Mouse (Mus musculus) limb, embryonic 12.5 days (tissue): ENCODE results near the gene Poldip2. TPM values are rescaled to one million over a fixed set of nuclear protein-coding genes. Genes with fewer than 3 reads are reported as not detected.

Source experiments
- ATAC-seq: fragments of 200-750 bp; cut with Nextera tagmentation; 2 replicates; pipeline ENCODE4 v1.8.0; 2017; ENCODE audit warnings: low read depth, moderate TSS enrichment; ENCODE audit not compliant: insufficient number of reproducible peaks, insufficient read depth, low FRiP score, low TSS enrichment
- H3K27ac ChIP-seq: fragments of 300-500 bp; sonication (generic); 2 replicates; pipeline ENCODE4 v1.5.1; 2016; ENCODE audit warnings: mild to moderate bottlenecking, moderate library complexity
- H3K27me3 ChIP-seq: fragments of 300-500 bp; sonication (generic); 2 replicates; pipeline ENCODE4 v1.6.1; 2016; ENCODE audit warnings: mild to moderate bottlenecking, moderate library complexity
- H3K36me3 ChIP-seq: fragments of 300-500 bp; sonication (generic); 2 replicates; pipeline ENCODE4 v1.6.1; 2016; ENCODE audit warnings: mild to moderate bottlenecking, moderate library complexity
- H3K4me1 ChIP-seq: fragments of 300-500 bp; sonication (generic); replicated peaks from 2 replicates; pipeline ENCODE4 v1.6.1; 2016
- H3K4me2 ChIP-seq: fragments of 300-500 bp; sonication (generic); 2 replicates; pipeline ENCODE4 v1.6.1; 2016; ENCODE audit warnings: mild to moderate bottlenecking, moderate library complexity
- H3K4me3 ChIP-seq: fragments of 300-500 bp; sonication (generic); replicated peaks from 2 replicates; pipeline ENCODE4 v1.5.1; 2016; ENCODE audit warnings: mild to moderate bottlenecking
- H3K9ac ChIP-seq: fragments of 300-500 bp; sonication (generic); replicated peaks from 2 replicates; pipeline ENCODE4 v1.6.1; 2016; ENCODE audit warnings: mild to moderate bottlenecking, moderate library complexity
- H3K9me3 ChIP-seq: fragments of 300-500 bp; sonication (generic); 2 replicates; pipeline ENCODE4 v1.6.1; 2016; ENCODE audit warnings: mild to moderate bottlenecking, moderate library complexity
- WGBS: fragments of 180-500 bp; shearing (Covaris S2); methylation state at CpG from one replicate; pipeline ENCODE4 v1.1.7; 2016; 5-methylcytosine and 5-hydroxymethylcytosine counted together
- polyA plus RNA-seq: library from polyadenylated mRNA; unstranded; fragments of >200 nt; fragmentation: Nextera tagmentation; extraction: Ambion mirVana; gene quantifications from 2 replicates; pipeline ENCODE4 v1.2.1, GENCODE M21; 2016

Poldip2 gene
- polyA plus RNA-seq, 1 experiment from 2014 or later = 180 TPM

DNA sequence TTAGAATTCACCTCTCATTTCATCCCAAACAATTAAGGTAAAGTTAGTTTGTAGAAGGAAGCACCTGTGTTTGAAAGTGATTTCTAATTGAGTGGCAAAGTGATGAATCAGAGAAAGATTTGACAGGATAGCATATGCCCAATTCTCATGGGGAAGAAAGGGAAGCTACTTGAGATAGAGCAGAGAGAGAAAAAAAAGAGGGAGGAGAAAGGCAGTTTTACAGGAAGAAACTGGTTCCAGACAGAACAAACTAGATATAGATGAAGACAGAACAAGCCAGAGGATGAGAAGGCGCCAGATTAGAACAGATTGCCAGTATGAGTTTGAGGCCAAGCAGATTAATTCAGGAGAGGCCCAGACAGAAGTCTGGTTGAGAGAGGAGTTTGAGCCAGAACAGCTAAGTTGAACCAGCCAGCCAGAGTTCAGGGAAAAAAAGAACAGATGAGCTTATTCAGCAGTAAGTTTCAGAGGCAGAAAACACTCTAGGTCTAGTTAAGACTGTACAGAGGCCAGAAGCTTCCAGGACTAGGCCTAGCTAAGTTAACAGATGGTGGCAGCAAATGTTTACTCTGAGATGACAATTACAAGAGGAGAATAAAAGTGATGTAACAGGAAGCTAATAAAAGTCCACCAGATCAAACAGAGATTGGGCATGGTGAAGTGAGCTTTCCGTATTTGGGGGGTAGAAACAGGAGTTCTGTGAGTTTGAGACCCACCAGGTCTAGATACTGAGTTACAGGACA lies 35.9 kb downstream of the Poldip2 start:
- Histone ChIP-seq H3K9me3 (no peaks in the 10 kb centered on the region), H3K4me3 (no peak overlapping the region), H3K4me1 (peaks cover 19% of the 10 kb centered on the region), H3K27ac (no peak overlapping the region), H3K27me3 (no peaks in the 10 kb centered on the region), H3K9ac (no peak overlapping the region), H3K36me3 (peaks cover 26% of the 10 kb centered on the region), H3K4me2 (no peak overlapping the region)
- 75% methylated on average over 2 of the region's 2 CpGs for WGBS
- no peak for ATAC-seq

DNA sequence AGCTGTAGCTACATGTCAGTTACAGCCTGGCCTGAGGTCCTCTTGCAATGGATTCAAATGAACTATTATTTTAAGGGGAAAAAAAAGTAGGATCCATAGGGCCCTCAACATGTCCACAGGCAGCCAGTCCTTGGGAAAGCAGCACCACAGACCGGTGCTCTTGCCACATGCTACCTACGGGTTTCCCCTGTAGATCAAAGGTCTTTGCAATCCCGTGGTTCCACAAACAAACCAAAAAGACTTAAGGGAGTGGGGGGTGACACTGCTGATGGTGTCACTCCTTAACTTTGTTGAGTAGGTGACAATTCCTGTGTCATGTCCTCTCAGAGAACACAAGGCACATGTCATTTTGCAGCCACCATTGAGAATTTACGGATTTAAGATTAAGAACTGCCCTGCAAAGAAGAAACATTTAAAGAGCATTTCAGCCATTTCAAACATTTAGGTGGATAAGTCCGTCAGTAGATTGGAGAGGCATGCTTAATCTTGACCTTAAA lies 37.5 kb downstream of the Poldip2 start:
- H3K4me3 ChIP-seq = peak overlapping the region; percentile 57
- no peak for ATAC-seq
- WGBS = 5% methylated on average over 5 of the region's 5 CpGs
- H3K36me3 ChIP-seq = peaks cover 12% of the 10 kb centered on the region
- H3K4me1 ChIP-seq = peaks cover 19% of the 10 kb centered on the region
- H3K9me3 ChIP-seq = peaks cover 7% of the 10 kb centered on the region
- H3K4me2 ChIP-seq = peak overlapping the region; percentile 61
- H3K27me3 ChIP-seq = no peaks in the 10 kb centered on the region
- H3K9ac ChIP-seq = peak overlapping the region; percentile 65
- H3K27ac ChIP-seq = peak overlapping the region; percentile 89

DNA sequence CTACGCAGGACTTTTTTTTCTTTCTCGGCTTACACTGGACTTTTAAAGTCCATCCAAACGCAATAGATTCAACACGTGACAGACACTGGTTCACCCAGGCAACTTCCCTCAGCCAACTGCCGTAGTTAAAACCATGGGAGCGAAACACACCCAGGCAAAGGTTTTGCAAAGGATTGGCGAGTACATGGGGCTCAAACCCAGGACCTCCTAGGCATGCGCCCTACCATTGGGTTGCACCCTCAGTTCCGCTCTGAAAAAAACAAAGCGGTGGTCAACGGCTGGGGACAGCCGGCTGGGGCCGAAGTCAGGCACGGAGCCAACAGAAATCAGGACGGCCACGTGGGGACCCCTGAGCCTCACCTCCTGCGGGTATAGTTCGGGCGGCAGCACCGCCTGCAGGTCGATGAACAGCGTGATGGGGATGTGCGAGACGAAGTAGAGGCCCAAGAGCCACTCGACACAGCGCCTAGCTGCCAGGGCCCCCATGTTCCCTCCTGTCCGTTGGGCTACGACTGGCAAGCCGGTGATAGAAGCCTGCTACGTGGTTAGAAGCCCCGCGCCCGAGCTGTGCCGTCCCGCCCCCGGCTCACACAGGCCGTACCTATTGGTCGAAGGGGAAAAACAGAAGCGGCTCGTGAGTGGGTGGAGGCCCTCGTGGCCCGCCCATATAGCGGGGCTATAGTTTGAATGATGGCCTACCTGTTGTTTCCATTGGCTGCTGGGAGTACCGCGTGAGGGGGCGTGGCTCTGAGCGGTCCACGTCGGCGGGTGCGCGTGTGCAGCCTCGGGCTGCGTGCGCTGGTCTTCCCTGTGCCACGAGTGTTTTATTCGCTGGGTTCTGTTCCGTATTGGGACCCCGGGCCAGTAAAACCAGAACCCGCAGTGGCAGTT lies 38.4 kb downstream of the Poldip2 start, which contains the start of gene Tmem97:
TSS of gene Tmem97 (minus strand) at position 610 of the 891 bp plus-strand sequence.
- Histone ChIP-seq H3K4me3 (peak within 1 kb of the TSS; percentile 57), H3K27me3 (no peaks in the 10 kb centered on the region), H3K4me1 (peaks cover 19% of the 10 kb centered on the region), H3K27ac (peak within 1 kb of the TSS; percentile 89), H3K4me2 (peak within 1 kb of the TSS; percentile 61), H3K9ac (peak within 1 kb of the TSS; percentile 65), H3K36me3 (peaks cover 4% of the 10 kb centered on the region), H3K9me3 (peaks cover 7% of the 10 kb centered on the region)
- ATAC-seq = peak; percentile 99
- under 1% methylated on average over 60 of the region's 60 CpGs for WGBS

DNA sequence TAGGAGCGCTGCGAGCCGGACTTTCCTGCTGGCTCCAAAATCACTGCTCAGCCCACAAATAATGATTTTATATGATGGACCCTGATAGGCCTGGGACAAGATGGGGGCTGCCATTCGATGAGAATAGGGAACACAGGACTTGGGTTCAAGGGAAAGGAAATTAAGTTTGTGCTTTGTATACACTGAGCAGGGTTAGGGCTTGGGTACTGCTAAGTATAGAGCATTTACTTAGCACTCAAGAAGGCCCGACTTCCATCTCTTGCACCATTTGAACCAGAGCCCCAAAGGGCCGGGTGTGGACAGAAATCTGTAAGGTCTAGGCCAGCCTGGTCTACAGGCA lies 39.0 kb downstream of the Poldip2 start:
- peaks cover 7% of the 10 kb centered on the region for H3K9me3 ChIP-seq
- peak overlapping the region; percentile 57 for H3K4me3 ChIP-seq
- H3K4me2 ChIP-seq = peak overlapping the region; percentile 61
- WGBS = 30% methylated on average over 6 of the region's 6 CpGs
- H3K4me1 ChIP-seq = peaks cover 19% of the 10 kb centered on the region
- peak overlapping the region; percentile 86 for H3K27ac ChIP-seq
- H3K9ac ChIP-seq = peak overlapping the region; percentile 63
- H3K36me3 ChIP-seq = no peaks in the 10 kb centered on the region
- no peaks in the 10 kb centered on the region for H3K27me3 ChIP-seq
- peak; percentile 16; the same call in 1 of the 2 replicates for ATAC-seq

DNA sequence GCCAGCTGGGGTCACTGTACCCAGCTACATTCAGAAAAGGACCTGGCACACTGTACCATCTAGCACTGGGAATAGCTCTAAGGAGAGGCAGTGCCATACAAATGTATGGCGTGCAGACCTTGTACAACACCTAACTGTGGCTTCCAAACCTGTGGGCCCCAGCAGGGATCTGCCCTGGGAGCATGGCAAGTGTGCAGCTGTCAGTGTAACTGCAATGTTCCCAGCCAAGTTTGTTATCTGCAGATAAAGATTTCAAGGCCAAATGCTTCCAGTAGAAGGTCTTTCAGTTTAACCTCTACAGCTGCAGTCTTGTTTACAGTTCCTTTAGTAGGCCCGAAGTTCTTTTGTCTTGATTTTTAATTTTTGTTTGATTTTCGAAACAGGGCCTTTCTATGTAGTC lies 43.6 kb downstream of the Poldip2 start:
- H3K4me1 ChIP-seq = peaks cover 12% of the 10 kb centered on the region; the same call in 1 of the 2 replicates
- no peak overlapping the region for H3K4me3 ChIP-seq
- 86% methylated on average over 3 of the region's 3 CpGs for WGBS
- H3K36me3 ChIP-seq = no peaks in the 10 kb centered on the region
- ATAC-seq = no peak
- peaks cover 7% of the 10 kb centered on the region for H3K9me3 ChIP-seq
- no peaks in the 10 kb centered on the region for H3K27me3 ChIP-seq
- no peak overlapping the region for H3K27ac ChIP-seq
- H3K9ac ChIP-seq = no peak overlapping the region
- no peak overlapping the region for H3K4me2 ChIP-seq

DNA sequence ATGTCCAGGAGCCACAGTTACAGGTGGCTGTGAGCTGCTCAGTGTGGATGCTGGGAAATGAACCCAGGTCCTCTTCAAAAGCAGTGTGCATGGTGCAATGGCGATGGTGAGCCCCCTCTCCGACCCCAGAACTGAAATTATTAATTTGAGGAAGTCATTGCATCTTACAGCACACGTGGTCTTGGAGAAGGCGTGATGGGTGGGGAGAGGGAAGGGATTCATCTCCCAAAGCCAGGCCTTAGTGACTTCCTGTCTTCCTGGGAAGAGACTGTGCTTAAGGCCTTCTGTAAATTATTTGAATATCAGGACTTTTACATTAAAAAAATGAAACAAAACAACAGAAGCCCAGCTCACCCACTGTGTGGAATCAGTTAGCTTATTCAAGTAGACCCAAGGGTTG lies 44.1 kb downstream of the Poldip2 start:
- ATAC-seq = no peak
- H3K4me1 ChIP-seq = peaks cover 10% of the 10 kb centered on the region; the same call in 1 of the 2 replicates
- no peak overlapping the region for H3K4me3 ChIP-seq
- H3K9me3 ChIP-seq = peaks cover 7% of the 10 kb centered on the region
- no peak overlapping the region for H3K9ac ChIP-seq
- WGBS = 82% methylated on average over 4 of the region's 4 CpGs
- no peaks in the 10 kb centered on the region for H3K36me3 ChIP-seq
- H3K27me3 ChIP-seq = no peaks in the 10 kb centered on the region
- no peak overlapping the region for H3K27ac ChIP-seq
- H3K4me2 ChIP-seq = no peak overlapping the region

DNA sequence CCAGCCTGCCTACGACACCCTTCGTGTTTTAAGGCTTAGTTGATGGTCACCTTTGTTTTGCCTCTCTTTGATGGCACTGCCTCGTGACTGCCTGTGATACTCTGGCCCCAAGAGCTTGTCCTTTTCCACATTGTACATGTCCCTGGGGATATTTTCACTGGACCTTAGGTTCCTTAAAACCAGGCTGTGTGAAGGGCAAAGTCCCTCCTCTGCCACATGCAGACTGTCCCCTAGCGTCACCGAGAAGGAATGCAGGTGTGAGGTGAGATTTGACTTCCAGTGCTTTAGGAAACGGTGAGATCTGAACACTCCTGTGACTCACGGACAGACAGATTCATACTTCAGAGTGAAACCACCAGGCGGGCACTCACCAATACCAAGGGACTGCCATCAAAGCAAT lies 45.2 kb downstream of the Poldip2 start:
- no peak for ATAC-seq
- peaks cover 9% of the 10 kb centered on the region; the same call in 1 of the 2 replicates for H3K4me1 ChIP-seq
- no peak overlapping the region for H3K9ac ChIP-seq
- H3K27ac ChIP-seq = no peak overlapping the region
- no peaks in the 10 kb centered on the region for H3K27me3 ChIP-seq
- H3K4me3 ChIP-seq = no peak overlapping the region
- WGBS = 64% methylated on average over 8 of the region's 8 CpGs
- H3K36me3 ChIP-seq = no peaks in the 10 kb centered on the region
- no peak overlapping the region for H3K4me2 ChIP-seq
- peaks cover 7% of the 10 kb centered on the region for H3K9me3 ChIP-seq

DNA sequence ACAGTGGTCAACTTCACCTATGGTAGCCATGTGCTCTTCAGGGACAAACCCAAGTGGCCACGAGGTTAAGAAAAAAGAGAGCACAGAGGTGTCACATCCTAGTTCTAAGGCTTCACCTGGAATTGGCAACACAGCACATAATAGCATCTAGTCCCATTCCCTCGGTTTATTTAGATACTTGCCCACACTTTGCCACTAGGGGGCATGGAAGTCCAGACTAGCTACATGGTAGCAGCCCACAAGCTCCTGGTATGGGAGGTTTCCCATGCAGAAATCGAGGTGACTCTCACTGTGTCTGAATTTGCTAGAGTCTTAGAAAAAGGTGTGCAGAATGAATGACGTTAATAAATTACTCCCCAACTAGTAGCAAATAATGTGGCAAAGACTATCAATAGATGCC lies 48.5 kb downstream of the Poldip2 start:
- H3K27me3 ChIP-seq = no peaks in the 10 kb centered on the region
- H3K4me2 ChIP-seq = no peak overlapping the region
- H3K9me3 ChIP-seq = no peaks in the 10 kb centered on the region
- no peak overlapping the region for H3K27ac ChIP-seq
- peaks cover 9% of the 10 kb centered on the region; the same call in 1 of the 2 replicates for H3K4me1 ChIP-seq
- ATAC-seq = peak; percentile 56; the same call in 1 of the 2 replicates
- H3K9ac ChIP-seq = no peak overlapping the region
- H3K36me3 ChIP-seq = peaks cover 2% of the 10 kb centered on the region; the same call in 1 of the 2 replicates
- no peak overlapping the region for H3K4me3 ChIP-seq
- 23% methylated on average over 4 of the region's 4 CpGs for WGBS

DNA sequence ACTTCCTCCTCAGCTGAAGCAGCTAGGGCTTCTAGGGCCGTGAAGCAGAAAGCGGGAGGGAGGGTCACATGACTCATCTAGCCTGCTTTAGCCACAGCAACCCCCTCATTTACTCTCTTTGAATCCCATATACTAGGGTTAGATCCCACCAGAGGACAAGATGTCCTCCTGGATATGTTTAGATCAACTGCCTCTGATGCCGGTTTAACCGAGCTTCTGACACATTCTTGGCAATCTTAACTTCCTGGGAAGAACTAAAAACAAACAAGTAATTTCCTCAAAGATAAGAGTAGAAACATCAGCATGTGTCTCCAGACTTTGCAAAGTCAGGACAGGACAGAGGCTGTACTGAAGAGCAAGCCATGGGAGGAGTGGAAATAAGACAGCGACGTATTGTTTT lies 54.8 kb downstream of the Poldip2 start:
- 57% methylated on average over 6 of the region's 6 CpGs for WGBS
- no peaks in the 10 kb centered on the region for H3K4me1 ChIP-seq
- no peak overlapping the region for H3K4me3 ChIP-seq
- no peak overlapping the region for H3K27ac ChIP-seq
- peaks cover 49% of the 10 kb centered on the region for H3K36me3 ChIP-seq
- no peak overlapping the region for H3K4me2 ChIP-seq
- H3K27me3 ChIP-seq = no peaks in the 10 kb centered on the region
- ATAC-seq = no peak
- no peak overlapping the region for H3K9ac ChIP-seq
- no peaks in the 10 kb centered on the region for H3K9me3 ChIP-seq

DNA sequence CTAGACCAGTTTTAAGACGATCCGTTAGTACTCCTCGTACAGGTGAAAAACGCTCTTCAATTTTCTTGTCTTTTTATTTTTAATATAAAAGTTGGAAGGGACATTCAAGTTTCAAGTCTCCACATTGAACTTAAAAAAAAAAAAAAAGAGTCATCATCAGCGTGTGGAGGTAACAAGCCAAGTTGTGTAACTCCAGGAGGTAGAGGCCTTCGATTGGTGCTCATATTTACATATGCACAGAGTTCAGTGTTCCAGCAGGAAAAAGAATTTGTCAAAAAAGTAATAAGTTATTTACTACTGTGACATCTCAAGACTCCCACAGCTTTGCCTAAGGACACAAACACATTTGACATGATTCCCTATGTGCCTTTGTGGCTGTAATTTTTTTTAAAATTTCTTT lies 55.6 kb downstream of the Poldip2 start:
- 91% methylated on average over 6 of the region's 6 CpGs for WGBS
- Histone ChIP-seq H3K9me3 (no peaks in the 10 kb centered on the region), H3K27me3 (no peaks in the 10 kb centered on the region), H3K27ac (no peak overlapping the region), H3K4me2 (no peak overlapping the region), H3K36me3 (peaks cover 57% of the 10 kb centered on the region), H3K4me1 (no peaks in the 10 kb centered on the region), H3K9ac (no peak overlapping the region), H3K4me3 (no peak overlapping the region)
- no peak for ATAC-seq

DNA sequence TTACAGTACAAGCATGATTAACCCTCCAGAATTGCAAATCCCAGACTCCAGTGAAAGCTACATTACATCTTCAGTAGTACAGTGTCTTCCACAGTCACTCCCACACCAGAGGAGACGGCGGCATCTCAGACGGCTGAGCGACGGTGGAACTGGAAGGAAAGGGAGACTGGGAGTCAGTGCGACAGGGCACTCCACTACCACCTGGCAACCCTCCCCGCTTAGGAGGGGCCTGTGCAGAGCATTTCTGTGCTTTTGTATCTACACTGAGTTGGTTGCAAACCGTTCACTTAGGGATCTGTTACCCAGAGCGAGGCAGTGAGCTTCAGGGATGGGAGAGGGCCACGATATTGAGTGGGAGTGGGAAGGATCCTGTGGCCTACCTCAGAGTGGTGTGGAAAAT lies 56.8 kb downstream of the Poldip2 start:
- WGBS = 84% methylated on average over 10 of the region's 10 CpGs
- H3K4me3 ChIP-seq = no peak overlapping the region
- no peak overlapping the region for H3K9ac ChIP-seq
- peaks cover 65% of the 10 kb centered on the region for H3K36me3 ChIP-seq
- no peak for ATAC-seq
- no peak overlapping the region for H3K27ac ChIP-seq
- no peak overlapping the region for H3K4me2 ChIP-seq
- no peaks in the 10 kb centered on the region for H3K27me3 ChIP-seq
- H3K4me1 ChIP-seq = no peaks in the 10 kb centered on the region
- H3K9me3 ChIP-seq = no peaks in the 10 kb centered on the region
